Mouse (Mus musculus): ENCODE data around the gene Lce3f. TPM values are rescaled to one million over a fixed set of nuclear protein-coding genes. Genes with fewer than 3 reads are reported as not detected.

Lce3f gene
- not detected in 2 replicates for polyA plus RNA-seq (2014; fragmentation: Nextera tagmentation; extraction: Ambion mirVana)

GRCm38 (mm10) chr3:92991926-92992325 is at the start of gene Lce3f:
TSS of gene Lce3f (plus strand) at chr3:92992226.
- DNase-seq (ENCODE audit: low spot score): no peak
- Histone ChIP-seq H3K4me2 (ENCODE audit: low read depth, low read length, severe bottlenecking) (no peak within 1 kb of the TSS), H3K4me3 (ENCODE audit: low read depth, low read length) (no peak within 1 kb of the TSS), H3K36me3 (ENCODE audit: control insufficient read depth, insufficient read depth, low read length) (no peaks in the 10 kb centered on the region), H3K9ac (ENCODE audit: low read length) (no peak within 1 kb of the TSS), H3K9me3 (ENCODE audit: control insufficient read depth, low read length) (no peaks in the 10 kb centered on the region), H3K4me1 (replicated peaks; ENCODE audit: control insufficient read depth, insufficient read depth, low read length) (no peaks in the 10 kb centered on the region), H3K27ac (ENCODE audit: low read depth, low read length) (no peak within 1 kb of the TSS), H3K27me3 (ENCODE audit: control insufficient read depth, insufficient read depth, low read length) (no peaks in the 10 kb centered on the region)
- no peak for ATAC-seq (replicated peaks; ENCODE audit: low FRiP score)

- 87% methylated on average over 1 of the region's 1 CpGs for WGBS
- no peaks in the 10 kb centered on the region for H3K36me3 ChIP-seq (ENCODE audit: control insufficient read depth, insufficient read depth, low read length)
- no peaks in the 10 kb centered on the region for H3K27me3 ChIP-seq (ENCODE audit: control insufficient read depth, insufficient read depth, low read length)
- H3K4me3 ChIP-seq (ENCODE audit: low read depth, low read length): no peak within 1 kb of the TSS
- no peak within 1 kb of the TSS for H3K4me2 ChIP-seq (ENCODE audit: low read depth, low read length, severe bottlenecking)
- no peak within 1 kb of the TSS for H3K9ac ChIP-seq (ENCODE audit: low read length)
- DNase-seq (ENCODE audit: low spot score): no peak
- no peak within 1 kb of the TSS for H3K27ac ChIP-seq (ENCODE audit: low read depth, low read length)
- ATAC-seq (replicated peaks; ENCODE audit: low FRiP score): no peak
- H3K4me1 ChIP-seq (replicated peaks; ENCODE audit: control insufficient read depth, insufficient read depth, low read length): no peaks in the 10 kb centered on the region
- no peaks in the 10 kb centered on the region for H3K9me3 ChIP-seq (ENCODE audit: control insufficient read depth, low read length)
Observed at GRCm38 (mm10) chr3:92944186-92944585, 47.8 kb upstream of the Lce3f start, which contains the start of gene Lce3c. TSS of gene Lce3c (plus strand) at chr3:92944486.

- Histone ChIP-seq H3K9me3 (ENCODE audit: control insufficient read depth, low read length) (no peaks in the 10 kb centered on the region), H3K9ac (ENCODE audit: low read length) (no peak within 1 kb of the TSS), H3K4me3 (ENCODE audit: low read depth, low read length) (no peak within 1 kb of the TSS), H3K27me3 (ENCODE audit: control insufficient read depth, insufficient read depth, low read length) (no peaks in the 10 kb centered on the region), H3K27ac (ENCODE audit: low read depth, low read length) (no peak within 1 kb of the TSS), H3K36me3 (ENCODE audit: control insufficient read depth, insufficient read depth, low read length) (no peaks in the 10 kb centered on the region), H3K4me2 (ENCODE audit: low read depth, low read length, severe bottlenecking) (no peak within 1 kb of the TSS), H3K4me1 (replicated peaks; ENCODE audit: control insufficient read depth, insufficient read depth, low read length) (no peaks in the 10 kb centered on the region)
- ATAC-seq (replicated peaks; ENCODE audit: low FRiP score) (no peak), DNase-seq (ENCODE audit: low spot score) (no peak)
- 89% methylated on average over 1 of the region's 1 CpGs for WGBS
Observed at GRCm38 (mm10) chr3:92957090-92957489, 34.9 kb upstream of the Lce3f start, which contains the start of gene Lce3d. TSS of gene Lce3d (plus strand) at chr3:92957390.

- H3K9ac ChIP-seq (ENCODE audit: low read length): no peak within 1 kb of the TSS
- H3K4me1 ChIP-seq (replicated peaks; ENCODE audit: control insufficient read depth, insufficient read depth, low read length): no peaks in the 10 kb centered on the region
- H3K36me3 ChIP-seq (ENCODE audit: control insufficient read depth, insufficient read depth, low read length): no peaks in the 10 kb centered on the region
- no peak within 1 kb of the TSS for H3K27ac ChIP-seq (ENCODE audit: low read depth, low read length)
- no peaks in the 10 kb centered on the region for H3K9me3 ChIP-seq (ENCODE audit: control insufficient read depth, low read length)
- H3K4me3 ChIP-seq (ENCODE audit: low read depth, low read length): no peak within 1 kb of the TSS
- H3K27me3 ChIP-seq (ENCODE audit: control insufficient read depth, insufficient read depth, low read length): no peaks in the 10 kb centered on the region
- no peak for ATAC-seq (replicated peaks; ENCODE audit: low FRiP score)
- H3K4me2 ChIP-seq (ENCODE audit: low read depth, low read length, severe bottlenecking): no peak within 1 kb of the TSS
- 89% methylated on average over 2 of the region's 2 CpGs for WGBS
- no peak for DNase-seq (ENCODE audit: low spot score)
Observed at GRCm38 (mm10) chr3:92966761-92967160, 25.3 kb upstream of the Lce3f start, which contains the start of gene Lce3e. TSS of gene Lce3e (plus strand) at chr3:92967061.

- no peak overlapping the region for H3K4me3 ChIP-seq (ENCODE audit: low read depth, low read length)
- no peaks in the 10 kb centered on the region for H3K36me3 ChIP-seq (ENCODE audit: control insufficient read depth, insufficient read depth, low read length)
- no peaks in the 10 kb centered on the region for H3K27me3 ChIP-seq (ENCODE audit: control insufficient read depth, insufficient read depth, low read length)
- H3K9ac ChIP-seq (ENCODE audit: low read length): no peak overlapping the region
- ATAC-seq (replicated peaks; ENCODE audit: low FRiP score): no peak
- no peaks in the 10 kb centered on the region for H3K9me3 ChIP-seq (ENCODE audit: control insufficient read depth, low read length)
- H3K4me2 ChIP-seq (ENCODE audit: low read depth, low read length, severe bottlenecking): no peak overlapping the region
- H3K4me1 ChIP-seq (replicated peaks; ENCODE audit: control insufficient read depth, insufficient read depth, low read length): no peaks in the 10 kb centered on the region
- WGBS: 63% methylated on average over 2 of the region's 2 CpGs
- DNase-seq (ENCODE audit: low spot score): no peak
- no peak overlapping the region for H3K27ac ChIP-seq (ENCODE audit: low read depth, low read length)
Observed at GRCm38 (mm10) chr3:92978484-92978883, 13.5 kb upstream of the Lce3f start.

GRCm38 (mm10) chr3:92998691-92999090 is 6.7 kb downstream of the Lce3f start:
- ATAC-seq (replicated peaks; ENCODE audit: low FRiP score) (peak; percentile 93), DNase-seq (ENCODE audit: low spot score) (peak; percentile 80)
- Histone ChIP-seq H3K4me1 (replicated peaks; ENCODE audit: control insufficient read depth, insufficient read depth, low read length) (no peaks in the 10 kb centered on the region), H3K27me3 (ENCODE audit: control insufficient read depth, insufficient read depth, low read length) (no peaks in the 10 kb centered on the region), H3K36me3 (ENCODE audit: control insufficient read depth, insufficient read depth, low read length) (no peaks in the 10 kb centered on the region), H3K4me2 (ENCODE audit: low read depth, low read length, severe bottlenecking) (no peak overlapping the region), H3K4me3 (ENCODE audit: low read depth, low read length) (no peak overlapping the region), H3K27ac (ENCODE audit: low read depth, low read length) (no peak overlapping the region), H3K9ac (ENCODE audit: low read length) (no peak overlapping the region), H3K9me3 (ENCODE audit: control insufficient read depth, low read length) (no peaks in the 10 kb centered on the region)
- 9% methylated on average over 7 of the region's 7 CpGs for WGBS

- H3K27me3 ChIP-seq (ENCODE audit: control insufficient read depth, insufficient read depth, low read length): no peaks in the 10 kb centered on the region
- DNase-seq (ENCODE audit: low spot score) (no peak), ATAC-seq (replicated peaks; ENCODE audit: low FRiP score) (no peak)
- no peak overlapping the region for H3K9ac ChIP-seq (ENCODE audit: low read length)
- no peaks in the 10 kb centered on the region for H3K36me3 ChIP-seq (ENCODE audit: control insufficient read depth, insufficient read depth, low read length)
- H3K9me3 ChIP-seq (ENCODE audit: control insufficient read depth, low read length): no peaks in the 10 kb centered on the region
- H3K27ac ChIP-seq (ENCODE audit: low read depth, low read length): no peak overlapping the region
- H3K4me1 ChIP-seq (replicated peaks; ENCODE audit: control insufficient read depth, insufficient read depth, low read length): no peaks in the 10 kb centered on the region
- no peak overlapping the region for H3K4me3 ChIP-seq (ENCODE audit: low read depth, low read length)
- 81% methylated on average over 3 of the region's 3 CpGs for WGBS
- no peak overlapping the region for H3K4me2 ChIP-seq (ENCODE audit: low read depth, low read length, severe bottlenecking)
Observed at GRCm38 (mm10) chr3:93000621-93001020, 8.6 kb downstream of the Lce3f start.

- DNase-seq (ENCODE audit: low spot score): no peak
- Histone ChIP-seq H3K4me1 (replicated peaks; ENCODE audit: control insufficient read depth, insufficient read depth, low read length) (no peaks in the 10 kb centered on the region), H3K9ac (ENCODE audit: low read length) (no peak overlapping the region)
Observed at GRCm38 (mm10) chr3:93002843-93003242, 10.8 kb downstream of the Lce3f start.

GRCm38 (mm10) chr3:93014378-93014801 is 22.4 kb downstream of the Lce3f start:
- Histone ChIP-seq H3K4me3 (ENCODE audit: low read depth, low read length) (peak overlapping the region; percentile 39), H3K9ac (ENCODE audit: low read length) (peak overlapping the region; percentile 57), H3K36me3 (ENCODE audit: control insufficient read depth, insufficient read depth, low read length) (no peaks in the 10 kb centered on the region), H3K9me3 (ENCODE audit: control insufficient read depth, low read length) (no peaks in the 10 kb centered on the region), H3K27ac (ENCODE audit: low read depth, low read length) (no peak overlapping the region), H3K4me1 (replicated peaks; ENCODE audit: control insufficient read depth, insufficient read depth, low read length) (peaks cover 2% of the 10 kb centered on the region; the same call in 1 of the 2 replicates), H3K27me3 (ENCODE audit: control insufficient read depth, insufficient read depth, low read length) (no peaks in the 10 kb centered on the region), H3K4me2 (ENCODE audit: low read depth, low read length, severe bottlenecking) (peak overlapping the region; percentile 58)
- peak; percentile 89 for DNase-seq (ENCODE audit: low spot score)
- 1% methylated on average over 24 of the region's 24 CpGs for WGBS
- peak; percentile 93 for ATAC-seq (replicated peaks; ENCODE audit: low FRiP score)

More at GRCm38 (mm10) chr3:93002843-93003242, 10.8 kb downstream of the Lce3f start:
- ATAC-seq (replicated peaks; ENCODE audit: low FRiP score): no peak
- Histone ChIP-seq H3K27ac (ENCODE audit: low read depth, low read length) (no peak overlapping the region), H3K9me3 (ENCODE audit: control insufficient read depth, low read length) (no peaks in the 10 kb centered on the region), H3K4me3 (ENCODE audit: low read depth, low read length) (no peak overlapping the region), H3K36me3 (ENCODE audit: control insufficient read depth, insufficient read depth, low read length) (no peaks in the 10 kb centered on the region), H3K27me3 (ENCODE audit: control insufficient read depth, insufficient read depth, low read length) (no peaks in the 10 kb centered on the region), H3K4me2 (ENCODE audit: low read depth, low read length, severe bottlenecking) (no peak overlapping the region)
- 73% methylated on average over 4 of the region's 4 CpGs for WGBS
